Mouse (Mus musculus) limb, embryonic 13.5 days (tissue): ENCODE results near the gene Rnf39. TPM values are rescaled to one million over a fixed set of nuclear protein-coding genes. Genes with fewer than 3 reads are reported as not detected.

ENCODE experiments used
- ATAC-seq: fragments of 200-750 bp; cut with Nextera tagmentation; 2 replicates; pipeline ENCODE4 v1.8.0; 2017; ENCODE audit warnings: low read depth, moderate number of reproducible peaks, moderate TSS enrichment; ENCODE audit not compliant: low FRiP score
- H3K27ac ChIP-seq: fragments of 300-500 bp; sonication (generic); 2 replicates; pipeline ENCODE4 v1.5.1; 2015; ENCODE audit warnings: inconsistent platforms, mild to moderate bottlenecking, moderate library complexity
- H3K27me3 ChIP-seq: fragments of 300-500 bp; sonication (generic); 2 replicates; pipeline ENCODE4 v1.6.1; 2015; ENCODE audit warnings: mild to moderate bottlenecking, inconsistent platforms
- H3K36me3 ChIP-seq: fragments of 300-500 bp; sonication (generic); 2 replicates; pipeline ENCODE4 v1.6.1; 2015; ENCODE audit warnings: inconsistent platforms, mild to moderate bottlenecking, moderate library complexity
- H3K4me1 ChIP-seq: fragments of 300-500 bp; sonication (generic); 2 replicates; pipeline ENCODE4 v1.6.1; 2015; ENCODE audit warnings: inconsistent platforms
- H3K4me2 ChIP-seq: fragments of 300-500 bp; sonication (generic); replicated peaks from 2 replicates; pipeline ENCODE4 v1.6.1; 2015; ENCODE audit warnings: inconsistent platforms, mild to moderate bottlenecking, moderate library complexity
- H3K4me3 ChIP-seq: fragments of 300-500 bp; sonication (generic); 2 replicates; pipeline ENCODE4 v1.5.1; 2015; ENCODE audit warnings: moderate library complexity, mild to moderate bottlenecking, inconsistent platforms
- H3K9ac ChIP-seq: fragments of 300-500 bp; sonication (generic); 2 replicates; pipeline ENCODE4 v1.6.1; 2015; ENCODE audit warnings: mild to moderate bottlenecking, inconsistent platforms
- H3K9me3 ChIP-seq: fragments of 300-500 bp; sonication (generic); 2 replicates; pipeline ENCODE4 v1.6.1; 2016; ENCODE audit warnings: inconsistent platforms
- WGBS: fragments of 180-500 bp; shearing (Covaris S2); methylation state at CpG from one replicate; pipeline ENCODE4 v1.1.7; 2015; 5-methylcytosine and 5-hydroxymethylcytosine counted together
- polyA plus RNA-seq: library from polyadenylated mRNA; unstranded; fragments of >200 nt; fragmentation: Nextera tagmentation; extraction: Ambion mirVana; gene quantifications from 2 replicates; pipeline ENCODE4 v1.2.1, GENCODE M21; 2015

Gene Rnf39
- polyA plus RNA-seq, 1 experiment from 2014 or later = 1.5 TPM

- Histone ChIP-seq H3K4me2 (no peak overlapping the region), H3K9me3 (no peaks in the 10 kb centered on the region), H3K27ac (no peak overlapping the region), H3K9ac (no peak overlapping the region), H3K36me3 (no peaks in the 10 kb centered on the region), H3K27me3 (peaks cover 12% of the 10 kb centered on the region), H3K4me1 (0 out of 2 replicates have a peak, but pooled peaks cover under 1% of the 10 kb centered on the region), H3K4me3 (no peak overlapping the region)
- WGBS = 82% methylated on average over 4 of the region's 4 CpGs
- ATAC-seq = no peak
Measured at GRCm38 (mm10) chr17:36993770-36994325, 51.1 kb downstream of the Rnf39 start.

- ATAC-seq = no peak
- Histone ChIP-seq H3K9ac (no peak overlapping the region), H3K4me1 (no peaks in the 10 kb centered on the region), H3K9me3 (no peaks in the 10 kb centered on the region), H3K4me3 (no peak overlapping the region), H3K36me3 (no peaks in the 10 kb centered on the region), H3K27me3 (peaks cover 5% of the 10 kb centered on the region), H3K4me2 (no peak overlapping the region), H3K27ac (no peak overlapping the region)
- 78% methylated on average over 2 of the region's 2 CpGs for WGBS
Measured at GRCm38 (mm10) chr17:36994528-36994927, 51.8 kb downstream of the Rnf39 start.

GRCm38 (mm10) chr17:36995448-36995847 is 52.7 kb downstream of the Rnf39 start:
- no peaks in the 10 kb centered on the region for H3K36me3 ChIP-seq
- 69% methylated on average over 3 of the region's 3 CpGs for WGBS

GRCm38 (mm10) chr17:36997033-36997735 is 54.5 kb downstream of the Rnf39 start:
- Histone ChIP-seq H3K27me3 (no peaks in the 10 kb centered on the region), H3K9ac (no peak overlapping the region), H3K4me3 (no peak overlapping the region), H3K9me3 (no peaks in the 10 kb centered on the region), H3K27ac (no peak overlapping the region), H3K36me3 (no peaks in the 10 kb centered on the region), H3K4me1 (peaks cover 3% of the 10 kb centered on the region; the same call in 1 of the 2 replicates), H3K4me2 (no peak overlapping the region)
- WGBS = 28% methylated on average over 7 of the region's 7 CpGs
- ATAC-seq = 0 out of 2 replicates have a peak, but pooled peaks have one; percentile 28

More at GRCm38 (mm10) chr17:36995448-36995847, 52.7 kb downstream of the Rnf39 start:
- Histone ChIP-seq H3K27me3 (no peaks in the 10 kb centered on the region), H3K4me3 (no peak overlapping the region), H3K9me3 (no peaks in the 10 kb centered on the region), H3K27ac (no peak overlapping the region), H3K4me2 (no peak overlapping the region), H3K4me1 (no peaks in the 10 kb centered on the region), H3K9ac (no peak overlapping the region)
- ATAC-seq = no peak

Other genes starting within 250 kb of the Rnf39 start
- gene H2-M10.5, start 170.0 kb upstream of the Rnf39 start, polyA plus RNA-seq = not detected in 2 replicates
- gene H2-M10.6, start 130.7 kb upstream of the Rnf39 start, polyA plus RNA-seq = not detected in 2 replicates
- gene Trim26, start 105.8 kb upstream of the Rnf39 start, polyA plus RNA-seq = 52.3 and 53.7 TPM in 2 replicates
- 0.13 and 0.28 TPM in 2 replicates for gene Trim15, start 75.7 kb upstream of the Rnf39 start, polyA plus RNA-seq
- 2.5 and 3.9 TPM in 2 replicates for gene Trim10, start 73.3 kb upstream of the Rnf39 start, polyA plus RNA-seq
- not detected in 2 replicates for gene Trim40, start 52.8 kb upstream of the Rnf39 start, polyA plus RNA-seq
- gene Trim31, start 44.8 kb upstream of the Rnf39 start, polyA plus RNA-seq = not detected in 2 replicates
- gene Ppp1r11, start 8.8 kb downstream of the Rnf39 start, polyA plus RNA-seq = 115 and 118 TPM in 2 replicates
- gene Znrd1, start 15.6 kb downstream of the Rnf39 start, polyA plus RNA-seq = 111 and 117 TPM in 2 replicates
- 5.7 and 5.8 TPM in 2 replicates for gene Znrd1as, start 15.7 kb downstream of the Rnf39 start, polyA plus RNA-seq
- not detected in 2 replicates for gene 2410137M14Rik, start 38.3 kb downstream of the Rnf39 start, polyA plus RNA-seq
- gene H2-M5, start 46.6 kb downstream of the Rnf39 start, polyA plus RNA-seq = 1.3 TPM in 2 replicates
- gene Zfp57, start 58.2 kb downstream of the Rnf39 start, polyA plus RNA-seq = 136 and 138 TPM in 2 replicates
- gene Mog, start 80.5 kb downstream of the Rnf39 start, polyA plus RNA-seq = 0.18 and 0.22 TPM in 2 replicates
- 13.3 and 15.2 TPM in 2 replicates for gene Gabbr1, start 103.0 kb downstream of the Rnf39 start, polyA plus RNA-seq
- gene Olfr90, start 145.6 kb downstream of the Rnf39 start, polyA plus RNA-seq = 0.09 TPM in 1 of 2 replicates, not detected in the other
- not detected in 2 replicates for gene Olfr91, start 155.4 kb downstream of the Rnf39 start, polyA plus RNA-seq
- gene Olfr92, start 177.2 kb downstream of the Rnf39 start, polyA plus RNA-seq = not detected in 2 replicates
- not detected in 2 replicates for gene Olfr93, start 218.6 kb downstream of the Rnf39 start, polyA plus RNA-seq